Mouse (Mus musculus): Measurements from ENCODE around the gene Smim6. TPM values are rescaled to one million over a fixed set of nuclear protein-coding genes. Genes with fewer than 3 reads are reported as not detected.

The Smim6 gene
- polyA plus RNA-seq, 2 experiments, result 1.8 to 2.0 TPM

- Histone ChIP-seq H3K4me2 (ENCODE audit: low read depth) (no peak overlapping the region), H3K36me3 (replicated peaks; ENCODE audit: control insufficient read depth, insufficient read depth, low read depth) (peaks cover 2% of the 10 kb centered on the region), H3K9me3 (ENCODE audit: control insufficient read depth, low read length) (no peaks in the 10 kb centered on the region), H3K4me1 (replicated peaks; ENCODE audit: control insufficient read depth in 2 of 2, insufficient read depth in 2 of 2, low read length in 1 of 2) (peaks cover 16% of the 10 kb centered on the region in 2 experiments), H3K27ac (no peak overlapping the region), H3K27me3 (ENCODE audit: control insufficient read depth, insufficient read depth, low read length) (no peaks in the 10 kb centered on the region), H3K4me3 (ENCODE audit: insufficient read depth in 1 of 2, low read depth in 2 of 2, low read length in 2 of 2) (no peak overlapping the region), H3K9ac (replicated peaks) (no peak overlapping the region)
- ATAC-seq (ENCODE audit: insufficient read depth) (no peak), DNase-seq (ENCODE audit: low read depth in 3 of 3, low spot score in 3 of 3) (no peak)
- TF ChIP-seq CTCF (IDR thresholded peaks at IDR 0.05; ENCODE audit: low read depth) (no peak), EP300 (IDR thresholded peaks at IDR 0.05; ENCODE audit: low read depth) (no peak)
- 58% methylated on average over 3 of the region's 3 CpGs for WGBS (ENCODE audit: insufficient replicate concordance)
Observed at GRCm38 (mm10) chr11:115931235-115931634, 19.4 kb downstream of the Smim6 start.

GRCm38 (mm10) chr11:115933108-115933746 lies 21.4 kb downstream of the Smim6 start, which contains the start of the genes Sap30bp and Recql5:
Gene Sap30bp, plus strand, starts transcription at chr11:115933282.
Gene Recql5, minus strand, starts transcription at chr11:115933477.
- Histone ChIP-seq H3K27ac (peak within 1 kb of the TSS; percentile 54), H3K36me3 (replicated peaks; ENCODE audit: control insufficient read depth, insufficient read depth, low read depth) (peaks cover 7% of the 10 kb centered on the region), H3K9me3 (ENCODE audit: control insufficient read depth, low read length) (no peaks in the 10 kb centered on the region), H3K4me3 (ENCODE audit: insufficient read depth in 1 of 2, low read depth in 2 of 2, low read length in 2 of 2) (peak within 1 kb of the TSS; percentile 84 to 100), H3K27me3 (ENCODE audit: control insufficient read depth, insufficient read depth, low read length) (no peaks in the 10 kb centered on the region), H3K4me1 (replicated peaks; ENCODE audit: control insufficient read depth in 2 of 2, insufficient read depth in 2 of 2, low read length in 1 of 2) (peaks cover 16% of the 10 kb centered on the region in 2 experiments), H3K4me2 (ENCODE audit: low read depth) (peak within 1 kb of the TSS; percentile 90), H3K9ac (replicated peaks) (peak within 1 kb of the TSS; percentile 87)
- TF ChIP-seq EP300 (IDR thresholded peaks at IDR 0.05; ENCODE audit: low read depth), result no peak
- ATAC-seq (ENCODE audit: insufficient read depth) (peak; percentile 99), DNase-seq (ENCODE audit: low read depth in 3 of 3, low spot score in 3 of 3) (peak; percentile 98)
- under 1% methylated on average over 28 of the region's 28 CpGs for WGBS (ENCODE audit: insufficient replicate concordance)

- Histone ChIP-seq H3K9me3 (ENCODE audit: control insufficient read depth, low read length) (no peaks in the 10 kb centered on the region), H3K27ac (peak overlapping the region; percentile 32), H3K36me3 (replicated peaks; ENCODE audit: control insufficient read depth, insufficient read depth, low read depth) (peaks cover 11% of the 10 kb centered on the region), H3K4me2 (ENCODE audit: low read depth) (peak overlapping the region; percentile 90), H3K27me3 (ENCODE audit: control insufficient read depth, insufficient read depth, low read length) (no peaks in the 10 kb centered on the region), H3K9ac (replicated peaks) (peak overlapping the region; percentile 87), H3K4me1 (replicated peaks; ENCODE audit: control insufficient read depth in 2 of 2, insufficient read depth in 2 of 2, low read length in 1 of 2) (peaks cover 16% of the 10 kb centered on the region in 2 experiments), H3K4me3 (ENCODE audit: insufficient read depth in 1 of 2, low read depth in 2 of 2, low read length in 2 of 2) (peak overlapping the region; percentile 84 to 100)
- DNase-seq (ENCODE audit: low read depth in 3 of 3, low spot score in 3 of 3), result no peak
- TF ChIP-seq CTCF (IDR thresholded peaks at IDR 0.05; ENCODE audit: low read depth), result no peak
- no peak for TF ChIP-seq EP300 (IDR thresholded peaks at IDR 0.05; ENCODE audit: low read depth)
- peak; percentile 38; the same call in 1 of the 2 replicates for ATAC-seq (ENCODE audit: insufficient read depth)
- WGBS (ENCODE audit: insufficient replicate concordance), result under 1% methylated on average over 16 of the region's 16 CpGs
Observed at GRCm38 (mm10) chr11:115933747-115934110, 21.9 kb downstream of the Smim6 start.

GRCm38 (mm10) chr11:115939690-115940329 lies 28.0 kb downstream of the Smim6 start:
- Histone ChIP-seq H3K4me3 (ENCODE audit: insufficient read depth in 1 of 2, low read depth in 2 of 2, low read length in 2 of 2) (no peak overlapping the region), H3K9me3 (ENCODE audit: control insufficient read depth, low read length) (no peaks in the 10 kb centered on the region), H3K4me1 (replicated peaks; ENCODE audit: control insufficient read depth in 2 of 2, insufficient read depth in 2 of 2, low read length in 1 of 2) (peaks cover 0 to 5% of the 10 kb centered on the region in 2 experiments; a peak in 2 of 4 replicates), H3K36me3 (replicated peaks; ENCODE audit: control insufficient read depth, insufficient read depth, low read depth) (peaks cover 28% of the 10 kb centered on the region), H3K4me2 (ENCODE audit: low read depth) (no peak overlapping the region), H3K27me3 (ENCODE audit: control insufficient read depth, insufficient read depth, low read length) (no peaks in the 10 kb centered on the region), H3K9ac (replicated peaks) (no peak overlapping the region), H3K27ac (no peak overlapping the region)
- ATAC-seq (ENCODE audit: insufficient read depth) (peak; percentile 50; the same call in 1 of the 2 replicates), DNase-seq (ENCODE audit: low read depth in 3 of 3, low spot score in 3 of 3) (peak; percentile 41 to 55 (median 48))
- 15% methylated on average over 6 of the region's 6 CpGs for WGBS (ENCODE audit: insufficient replicate concordance)
- peak; percentile 73 for TF ChIP-seq CTCF (IDR thresholded peaks at IDR 0.05; ENCODE audit: low read depth)
- no peak for TF ChIP-seq EP300 (IDR thresholded peaks at IDR 0.05; ENCODE audit: low read depth)

- ATAC-seq (ENCODE audit: insufficient read depth) (no peak), DNase-seq (ENCODE audit: low read depth in 3 of 3, low spot score in 3 of 3) (no peak)
- H3K4me3 ChIP-seq (ENCODE audit: insufficient read depth in 1 of 2, low read depth in 2 of 2, low read length in 2 of 2), result no peak overlapping the region
- H3K27ac ChIP-seq, result no peak overlapping the region
- no peak overlapping the region for H3K9ac ChIP-seq (replicated peaks)
- no peak overlapping the region for H3K4me2 ChIP-seq (ENCODE audit: low read depth)
- no peaks in the 10 kb centered on the region for H3K27me3 ChIP-seq (ENCODE audit: control insufficient read depth, insufficient read depth, low read length)
- H3K9me3 ChIP-seq (ENCODE audit: control insufficient read depth, low read length), result no peaks in the 10 kb centered on the region
- peaks cover 31% of the 10 kb centered on the region for H3K36me3 ChIP-seq (replicated peaks; ENCODE audit: control insufficient read depth, insufficient read depth, low read depth)
- peaks cover 0 to 4% of the 10 kb centered on the region in 2 experiments; a peak in 2 of 4 replicates for H3K4me1 ChIP-seq (replicated peaks; ENCODE audit: control insufficient read depth in 2 of 2, insufficient read depth in 2 of 2, low read length in 1 of 2)
- 84% methylated on average over 7 of the region's 7 CpGs for WGBS (ENCODE audit: insufficient replicate concordance)
- TF ChIP-seq EP300 (IDR thresholded peaks at IDR 0.05; ENCODE audit: low read depth) (no peak), CTCF (IDR thresholded peaks at IDR 0.05; ENCODE audit: low read depth) (0 out of 2 replicates have a peak, but pooled peaks have one; percentile 13)
Observed at GRCm38 (mm10) chr11:115941980-115942379, 30.2 kb downstream of the Smim6 start.
